Mouse (Mus musculus) megakaryocyte, embryonic 14.5 days (primary cell): ENCODE measurements at regions not wholly inside any gene's neighbourhood (a gene's known extent, or its start where the extent isn't known, plus 50 kb on each side); places are given as distances from the start of the nearest gene placed in this dataset.

ENCODE experiments used
- FLI1 ChIP-seq: IDR thresholded peaks from 2 replicates; pipeline ENCODE4 v1.6.1; 2012; ENCODE audit warnings: low read length, inconsistent platforms, mixed read lengths
- GATA1 ChIP-seq: IDR thresholded peaks from 3 replicates; pipeline ENCODE4 v1.6.1; 2012; ENCODE audit warnings: mixed read lengths, low read length, inconsistent platforms, borderline replicate concordance

GRCm38 (mm10) chr17:84103344-84103743 is 84.4 kb downstream of the Zfp36l2 start:
- TF ChIP-seq GATA1 (no peak), FLI1 (no peak)
